Mouse (Mus musculus): Measurements from ENCODE around the gene Liph.

GRCm38 (mm10) chr16:22022122-22022521, 26.7 kb upstream of the Liph start:
- no peak for TF ChIP-seq SIN3A (IDR thresholded peaks at IDR 0.05; ENCODE audit: low read length)
- peak; percentile 56 to 71 for TF ChIP-seq CTCF (conservative IDR thresholded peaks at IDR 0.05 in 1 of 2, IDR thresholded peaks at IDR 0.05 in 1 of 2; ENCODE audit: low read depth in 2 of 2, low read length in 2 of 2)
